Mouse (Mus musculus): Measurements from ENCODE around the gene Gmpr2. TPM values are rescaled to one million over a fixed set of nuclear protein-coding genes. Genes with fewer than 3 reads are reported as not detected.

Gmpr2 gene
- total and polyA plus RNA-seq, 2 experiments: 9.9 to 13.1 TPM

- H3K27ac ChIP-seq (replicated peaks; ENCODE audit: insufficient read depth, low read depth, low read length): peak overlapping the region; percentile 46
- H3K79me2 ChIP-seq (ENCODE audit: control insufficient read depth, insufficient read depth, low read length): peaks cover 18% of the 10 kb centered on the region; the same call in 1 of the 2 replicates
- peaks cover 14% of the 10 kb centered on the region for H3K4me1 ChIP-seq (ENCODE audit: control insufficient read depth, insufficient read depth, low read length)
- no peak for TF ChIP-seq POLR2A (IDR thresholded peaks at IDR 0.05; ENCODE audit: extremely low read depth, insufficient read depth, low read length)
- no peak for TF ChIP-seq CTCF (IDR thresholded peaks at IDR 0.05; ENCODE audit: low read depth, low read length)
- H3K36me3 ChIP-seq (ENCODE audit: control insufficient read depth, insufficient read depth, low read length): peaks cover 10% of the 10 kb centered on the region
- 18% methylated on average over 17 of the region's 17 CpGs for WGBS
- H3K9ac ChIP-seq (ENCODE audit: low read depth, low read length): peak overlapping the region; percentile 24
- H3K27me3 ChIP-seq (ENCODE audit: control insufficient read depth, insufficient read depth, low read length): no peaks in the 10 kb centered on the region
- peak overlapping the region; percentile 46 for H3K4me3 ChIP-seq (ENCODE audit: insufficient read depth, low read depth, low read length)
- DNase-seq (ENCODE audit: extremely low read depth, low read depth, low spot score): peak; percentile 14
These were observed 27.4 kb upstream of the Gmpr2 start for GRCm38 (mm10) chr14:55644261-55644888.

GRCm38 (mm10) chr14:55649884-55650283, 21.9 kb upstream of the Gmpr2 start, which contains the start of gene Tssk4:
Gene Tssk4, plus strand, starts transcription at chr14:55650184.
- no peaks in the 10 kb centered on the region for H3K27me3 ChIP-seq (ENCODE audit: control insufficient read depth, insufficient read depth, low read length)
- no peak for DNase-seq (ENCODE audit: extremely low read depth, low read depth, low spot score)
- H3K27ac ChIP-seq (replicated peaks; ENCODE audit: insufficient read depth, low read depth, low read length): no peak within 1 kb of the TSS
- TF ChIP-seq CTCF (IDR thresholded peaks at IDR 0.05; ENCODE audit: low read depth, low read length) (no peak), POLR2A (IDR thresholded peaks at IDR 0.05; ENCODE audit: extremely low read depth, insufficient read depth, low read length) (no peak)
- H3K4me1 ChIP-seq (ENCODE audit: control insufficient read depth, insufficient read depth, low read length): 0 out of 2 replicates have a peak, but pooled peaks cover 2% of the 10 kb centered on the region
- H3K79me2 ChIP-seq (ENCODE audit: control insufficient read depth, insufficient read depth, low read length): no peaks in the 10 kb centered on the region
- H3K36me3 ChIP-seq (ENCODE audit: control insufficient read depth, insufficient read depth, low read length): no peaks in the 10 kb centered on the region
- 98% methylated on average over 2 of the region's 2 CpGs for WGBS
- H3K9ac ChIP-seq (ENCODE audit: low read depth, low read length): no peak within 1 kb of the TSS
- no peak within 1 kb of the TSS for H3K4me3 ChIP-seq (ENCODE audit: insufficient read depth, low read depth, low read length)

GRCm38 (mm10) chr14:55651528-55651927, 20.2 kb upstream of the Gmpr2 start:
- no peak overlapping the region for H3K9ac ChIP-seq (ENCODE audit: low read depth, low read length)
- WGBS: 89% methylated on average over 7 of the region's 7 CpGs
- no peaks in the 10 kb centered on the region for H3K27me3 ChIP-seq (ENCODE audit: control insufficient read depth, insufficient read depth, low read length)
- H3K27ac ChIP-seq (replicated peaks; ENCODE audit: insufficient read depth, low read depth, low read length): no peak overlapping the region
- DNase-seq (ENCODE audit: extremely low read depth, low read depth, low spot score): no peak
- no peaks in the 10 kb centered on the region for H3K4me1 ChIP-seq (ENCODE audit: control insufficient read depth, insufficient read depth, low read length)
- H3K36me3 ChIP-seq (ENCODE audit: control insufficient read depth, insufficient read depth, low read length): no peaks in the 10 kb centered on the region
- no peak for TF ChIP-seq POLR2A (IDR thresholded peaks at IDR 0.05; ENCODE audit: extremely low read depth, insufficient read depth, low read length)
- no peak for TF ChIP-seq CTCF (IDR thresholded peaks at IDR 0.05; ENCODE audit: low read depth, low read length)
- no peak overlapping the region for H3K4me3 ChIP-seq (ENCODE audit: insufficient read depth, low read depth, low read length)
- no peaks in the 10 kb centered on the region for H3K79me2 ChIP-seq (ENCODE audit: control insufficient read depth, insufficient read depth, low read length)

- 82% methylated on average over 3 of the region's 3 CpGs for WGBS
- DNase-seq (ENCODE audit: extremely low read depth, low read depth, low spot score): no peak
- Histone ChIP-seq H3K27ac (replicated peaks; ENCODE audit: insufficient read depth, low read depth, low read length) (no peak overlapping the region), H3K9ac (ENCODE audit: low read depth, low read length) (no peak overlapping the region), H3K27me3 (ENCODE audit: control insufficient read depth, insufficient read depth, low read length) (no peaks in the 10 kb centered on the region), H3K4me3 (ENCODE audit: insufficient read depth, low read depth, low read length) (no peak overlapping the region), H3K4me1 (ENCODE audit: control insufficient read depth, insufficient read depth, low read length) (no peaks in the 10 kb centered on the region; the same call in 1 of the 2 replicates), H3K36me3 (ENCODE audit: control insufficient read depth, insufficient read depth, low read length) (peaks cover 4% of the 10 kb centered on the region; the same call in 1 of the 2 replicates), H3K79me2 (ENCODE audit: control insufficient read depth, insufficient read depth, low read length) (no peaks in the 10 kb centered on the region)
- TF ChIP-seq POLR2A (IDR thresholded peaks at IDR 0.05; ENCODE audit: extremely low read depth, insufficient read depth, low read length): no peak
These were observed 14.8 kb upstream of the Gmpr2 start for GRCm38 (mm10) chr14:55656935-55657334.

GRCm38 (mm10) chr14:55658011-55658410, 13.7 kb upstream of the Gmpr2 start:
- no peak for TF ChIP-seq CTCF (IDR thresholded peaks at IDR 0.05; ENCODE audit: low read depth, low read length)
- no peak for TF ChIP-seq POLR2A (IDR thresholded peaks at IDR 0.05; ENCODE audit: extremely low read depth, insufficient read depth, low read length)
- H3K79me2 ChIP-seq (ENCODE audit: control insufficient read depth, insufficient read depth, low read length): no peaks in the 10 kb centered on the region
- peaks cover 7% of the 10 kb centered on the region; the same call in 1 of the 2 replicates for H3K36me3 ChIP-seq (ENCODE audit: control insufficient read depth, insufficient read depth, low read length)
- H3K27me3 ChIP-seq (ENCODE audit: control insufficient read depth, insufficient read depth, low read length): no peaks in the 10 kb centered on the region
- no peak for DNase-seq (ENCODE audit: extremely low read depth, low read depth, low spot score)
- H3K4me1 ChIP-seq (ENCODE audit: control insufficient read depth, insufficient read depth, low read length): no peaks in the 10 kb centered on the region; the same call in 1 of the 2 replicates
- no peak overlapping the region for H3K27ac ChIP-seq (replicated peaks; ENCODE audit: insufficient read depth, low read depth, low read length)
- WGBS: 85% methylated on average over 5 of the region's 5 CpGs
- H3K4me3 ChIP-seq (ENCODE audit: insufficient read depth, low read depth, low read length): no peak overlapping the region
- no peak overlapping the region for H3K9ac ChIP-seq (ENCODE audit: low read depth, low read length)

GRCm38 (mm10) chr14:55659960-55660573, 11.7 kb upstream of the Gmpr2 start, which contains the start of gene Mdp1:
Gene Mdp1, minus strand, starts transcription at chr14:55660508.
- Histone ChIP-seq H3K27me3 (ENCODE audit: control insufficient read depth, insufficient read depth, low read length) (no peaks in the 10 kb centered on the region), H3K36me3 (ENCODE audit: control insufficient read depth, insufficient read depth, low read length) (peaks cover 10% of the 10 kb centered on the region; the same call in 1 of the 2 replicates), H3K4me3 (ENCODE audit: insufficient read depth, low read depth, low read length) (peak within 1 kb of the TSS; percentile 74), H3K4me1 (ENCODE audit: control insufficient read depth, insufficient read depth, low read length) (no peaks in the 10 kb centered on the region; the same call in 1 of the 2 replicates), H3K9ac (ENCODE audit: low read depth, low read length) (peak within 1 kb of the TSS; percentile 75), H3K27ac (replicated peaks; ENCODE audit: insufficient read depth, low read depth, low read length) (peak within 1 kb of the TSS; percentile 37; the same call in 1 of the 2 replicates), H3K79me2 (ENCODE audit: control insufficient read depth, insufficient read depth, low read length) (no peaks in the 10 kb centered on the region)
- under 1% methylated on average over 39 of the region's 39 CpGs for WGBS
- TF ChIP-seq CTCF (IDR thresholded peaks at IDR 0.05; ENCODE audit: low read depth, low read length): peak; percentile 74
- TF ChIP-seq POLR2A (IDR thresholded peaks at IDR 0.05; ENCODE audit: extremely low read depth, insufficient read depth, low read length): no peak
- peak; percentile 76 for DNase-seq (ENCODE audit: extremely low read depth, low read depth, low spot score)

All from liver, adult 2 months (tissue).